Mouse (Mus musculus) midbrain, embryonic 13.5 days (tissue): ENCODE results near the gene Tpr. TPM values are rescaled to one million over a fixed set of nuclear protein-coding genes. Genes with fewer than 3 reads are reported as not detected.

Experiments used
- ATAC-seq: fragments of 200-750 bp; cut with Nextera tagmentation; 2 replicates; pipeline ENCODE4 v1.8.0; 2017; ENCODE audit warnings: mild to moderate bottlenecking, moderate TSS enrichment, moderate library complexity
- H3K27ac ChIP-seq: fragments of 300-500 bp; sonication (generic); 2 replicates; pipeline ENCODE4 v1.5.1; 2015; ENCODE audit warnings: inconsistent platforms, mild to moderate bottlenecking, moderate library complexity
- H3K27me3 ChIP-seq: fragments of 300-500 bp; sonication (generic); 2 replicates; pipeline ENCODE4 v1.6.1; 2015; ENCODE audit warnings: mild to moderate bottlenecking, inconsistent platforms
- H3K36me3 ChIP-seq: fragments of 300-500 bp; sonication (generic); 2 replicates; pipeline ENCODE4 v1.6.1; 2015; ENCODE audit warnings: mild to moderate bottlenecking, inconsistent platforms
- H3K4me1 ChIP-seq: fragments of 300-500 bp; sonication (generic); replicated peaks from 2 replicates; pipeline ENCODE4 v1.6.1; 2015; ENCODE audit warnings: inconsistent platforms
- H3K4me2 ChIP-seq: fragments of 300-500 bp; sonication (generic); replicated peaks from 2 replicates; pipeline ENCODE4 v1.6.1; 2015; ENCODE audit warnings: moderate library complexity, mild to moderate bottlenecking, inconsistent platforms
- H3K4me3 ChIP-seq: fragments of 300-500 bp; sonication (generic); replicated peaks from 2 replicates; pipeline ENCODE4 v1.5.1; 2015; ENCODE audit warnings: mild to moderate bottlenecking, inconsistent platforms
- H3K9ac ChIP-seq: fragments of 300-500 bp; sonication (generic); replicated peaks from 2 replicates; pipeline ENCODE4 v1.6.1; 2015; ENCODE audit warnings: mild to moderate bottlenecking, inconsistent platforms
- H3K9me3 ChIP-seq: fragments of 300-500 bp; sonication (generic); 2 replicates; pipeline ENCODE4 v1.6.1; 2016; ENCODE audit warnings: mild to moderate bottlenecking, inconsistent platforms
- WGBS: fragments of 180-500 bp; shearing (Covaris S2); methylation state at CpG from one replicate; pipeline ENCODE4 v1.1.7; 2015; 5-methylcytosine and 5-hydroxymethylcytosine counted together
- polyA plus RNA-seq: library from polyadenylated mRNA; unstranded; fragments of >200 nt; fragmentation: Nextera tagmentation; extraction: Ambion mirVana; gene quantifications from 2 replicates; pipeline ENCODE4 v1.2.1, GENCODE M21; 2015

Gene Tpr
- polyA plus RNA-seq = 153 and 154 TPM in 2 replicates

- Histone ChIP-seq H3K27ac (peak within 1 kb of the TSS; percentile 91), H3K4me2 (peak within 1 kb of the TSS; percentile 71), H3K9ac (peak within 1 kb of the TSS; percentile 76), H3K4me1 (peaks cover 15% of the 10 kb centered on the region), H3K9me3 (no peaks in the 10 kb centered on the region), H3K36me3 (peaks cover 35% of the 10 kb centered on the region), H3K4me3 (peak within 1 kb of the TSS; percentile 81), H3K27me3 (no peaks in the 10 kb centered on the region)
- under 1% methylated on average over 70 of the region's 76 CpGs for WGBS
- peak; percentile 99 for ATAC-seq
These were observed at the start of gene Tpr, which contains the start of gene Odr4 for GRCm38 (mm10) chr1:150392638-150393487. Tpr (plus strand) TSS chr1:150392838. Odr4 (minus strand) TSS chr1:150393080.

GRCm38 (mm10) chr1:150360864-150361263 lies 31.8 kb upstream of the Tpr start:
- no peak overlapping the region for H3K4me2 ChIP-seq
- no peak overlapping the region for H3K4me3 ChIP-seq
- H3K36me3 ChIP-seq = peaks cover 35% of the 10 kb centered on the region
- no peaks in the 10 kb centered on the region for H3K27me3 ChIP-seq
- H3K4me1 ChIP-seq = no peaks in the 10 kb centered on the region
- H3K9ac ChIP-seq = no peak overlapping the region
- no peak overlapping the region for H3K27ac ChIP-seq
- WGBS = 95% methylated on average over 1 of the region's 1 CpGs
- no peak for ATAC-seq
- no peaks in the 10 kb centered on the region for H3K9me3 ChIP-seq

DNA sequence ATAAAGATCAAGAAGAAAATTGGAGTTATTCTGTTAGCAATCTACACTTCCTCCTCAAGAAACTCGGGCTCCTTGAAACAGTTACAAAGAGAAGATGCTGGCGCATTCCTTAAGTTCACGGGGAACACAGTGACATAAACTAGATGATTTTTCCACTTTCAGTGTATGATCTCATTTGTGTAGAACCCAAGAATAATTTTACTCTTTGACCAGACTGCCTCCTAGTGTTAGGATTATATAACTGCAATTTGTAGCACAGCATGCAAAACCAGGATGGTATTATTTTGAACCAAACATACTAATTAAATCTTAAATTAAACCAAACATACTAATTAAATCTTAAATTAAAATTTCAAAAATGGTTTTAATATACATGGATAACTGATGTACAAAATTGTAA lies 19.7 kb upstream of the Tpr start:
- H3K27ac ChIP-seq = no peak overlapping the region
- ATAC-seq = no peak
- WGBS = 90% methylated on average over 3 of the region's 3 CpGs

DNA sequence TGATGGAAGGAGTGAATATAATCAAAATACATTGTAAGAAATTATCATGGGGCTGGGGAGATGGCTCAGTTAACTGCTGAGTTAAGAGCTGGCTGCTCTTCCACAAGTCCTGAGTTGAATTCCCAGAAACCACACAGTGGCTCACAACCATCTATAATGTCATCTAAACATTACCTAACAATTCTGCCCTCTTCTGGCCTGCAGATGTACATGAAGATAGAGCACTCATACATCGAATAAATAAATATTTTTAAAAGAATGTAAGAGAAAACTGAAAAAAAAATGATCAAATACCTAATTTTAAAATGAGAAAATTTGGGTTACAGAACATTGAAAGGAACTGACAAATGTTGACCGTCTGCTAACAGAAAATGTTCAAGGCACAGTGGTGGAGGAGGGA lies 18.4 kb upstream of the Tpr start:
- 92% methylated on average over 2 of the region's 2 CpGs for WGBS
- H3K4me3 ChIP-seq = no peak overlapping the region

More for the DNA sequence above, 19.7 kb upstream of the Tpr start:
- no peak overlapping the region for H3K4me3 ChIP-seq
- H3K4me2 ChIP-seq = no peak overlapping the region
- no peak overlapping the region for H3K9ac ChIP-seq
- no peaks in the 10 kb centered on the region for H3K4me1 ChIP-seq
- no peaks in the 10 kb centered on the region for H3K9me3 ChIP-seq
- H3K36me3 ChIP-seq = peaks cover 13% of the 10 kb centered on the region; the same call in 1 of the 2 replicates
- H3K27me3 ChIP-seq = no peaks in the 10 kb centered on the region

GRCm38 (mm10) chr1:150384138-150384537 lies 8.5 kb upstream of the Tpr start:
- peaks cover 39% of the 10 kb centered on the region for H3K36me3 ChIP-seq
- H3K4me1 ChIP-seq = no peaks in the 10 kb centered on the region
- H3K9me3 ChIP-seq = no peaks in the 10 kb centered on the region
- H3K27ac ChIP-seq = no peak overlapping the region
- H3K9ac ChIP-seq = no peak overlapping the region
- ATAC-seq = no peak
- 92% methylated on average over 4 of the region's 4 CpGs for WGBS
- no peak overlapping the region for H3K4me2 ChIP-seq
- no peaks in the 10 kb centered on the region for H3K27me3 ChIP-seq
- no peak overlapping the region for H3K4me3 ChIP-seq

More for the DNA sequence above, 18.4 kb upstream of the Tpr start:
- peaks cover 15% of the 10 kb centered on the region; the same call in 1 of the 2 replicates for H3K36me3 ChIP-seq
- no peaks in the 10 kb centered on the region for H3K27me3 ChIP-seq
- no peak overlapping the region for H3K9ac ChIP-seq
- no peak for ATAC-seq
- no peaks in the 10 kb centered on the region for H3K9me3 ChIP-seq
- no peak overlapping the region for H3K4me2 ChIP-seq
- no peaks in the 10 kb centered on the region for H3K4me1 ChIP-seq
- no peak overlapping the region for H3K27ac ChIP-seq

DNA sequence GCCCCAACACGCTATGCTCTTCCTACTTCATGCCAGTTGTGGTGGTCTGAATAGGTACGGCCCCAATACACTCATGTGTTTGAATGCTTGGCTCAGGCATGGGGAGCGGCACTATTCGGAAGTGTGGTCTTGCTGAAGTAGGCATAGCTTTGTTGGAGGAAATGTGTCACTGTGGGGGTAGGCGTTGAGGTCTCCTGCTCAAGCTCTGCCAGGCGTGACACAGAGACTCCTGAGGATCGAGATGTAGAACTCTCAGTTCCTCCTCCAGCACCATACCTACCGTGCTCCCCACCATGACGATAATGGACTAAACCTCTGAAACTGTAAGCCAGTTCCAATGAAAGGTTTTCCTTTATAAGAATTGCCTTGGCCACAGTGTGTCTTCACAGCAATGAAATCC lies 5.1 kb upstream of the Tpr start:
- Histone ChIP-seq H3K4me1 (peaks cover 5% of the 10 kb centered on the region), H3K9ac (no peak overlapping the region), H3K4me2 (no peak overlapping the region), H3K27me3 (no peaks in the 10 kb centered on the region), H3K36me3 (peaks cover 37% of the 10 kb centered on the region), H3K9me3 (no peaks in the 10 kb centered on the region), H3K27ac (no peak overlapping the region), H3K4me3 (no peak overlapping the region)
- no peak for ATAC-seq
- 95% methylated on average over 9 of the region's 9 CpGs for WGBS

DNA sequence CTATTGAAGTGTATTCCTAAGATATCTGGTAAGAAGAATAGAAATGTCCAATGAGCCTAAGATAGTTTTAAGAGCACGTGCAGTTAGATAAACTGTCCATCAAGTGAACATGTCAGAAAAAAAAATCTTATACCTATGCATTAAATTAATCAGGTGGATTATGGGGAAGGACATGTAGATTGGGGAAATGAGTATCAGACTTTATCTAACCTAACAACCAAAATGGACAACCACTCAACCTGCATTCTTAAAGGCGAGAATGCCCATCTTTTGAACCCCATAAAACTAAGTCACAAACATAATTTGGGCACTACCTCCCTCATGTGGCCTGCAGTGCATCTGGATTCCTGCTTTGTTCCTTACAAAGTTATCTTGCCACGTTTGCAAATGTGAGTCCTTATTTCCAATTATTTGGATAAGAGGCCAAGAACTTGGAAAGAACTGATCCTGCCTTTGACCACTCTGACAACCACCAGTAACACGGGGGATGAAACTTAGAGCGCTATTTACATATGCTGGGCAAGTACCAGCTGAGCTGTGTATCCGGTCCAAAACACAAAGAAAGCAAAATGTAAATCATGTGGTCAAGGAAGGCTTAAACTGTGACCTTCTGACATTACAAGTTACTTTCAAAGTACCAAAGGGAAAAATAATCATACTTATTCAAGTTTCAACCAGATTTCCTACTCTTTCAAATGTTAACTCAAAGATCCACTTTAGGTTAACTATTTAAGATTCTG lies 3.1 kb upstream of the Tpr start:
- peaks cover 11% of the 10 kb centered on the region for H3K4me1 ChIP-seq
- H3K9me3 ChIP-seq = no peaks in the 10 kb centered on the region
- H3K27ac ChIP-seq = no peak overlapping the region
- no peak overlapping the region for H3K4me2 ChIP-seq
- H3K9ac ChIP-seq = no peak overlapping the region
- H3K4me3 ChIP-seq = no peak overlapping the region
- ATAC-seq = no peak
- H3K36me3 ChIP-seq = peaks cover 25% of the 10 kb centered on the region
- 93% methylated on average over 6 of the region's 6 CpGs for WGBS
- H3K27me3 ChIP-seq = no peaks in the 10 kb centered on the region

DNA sequence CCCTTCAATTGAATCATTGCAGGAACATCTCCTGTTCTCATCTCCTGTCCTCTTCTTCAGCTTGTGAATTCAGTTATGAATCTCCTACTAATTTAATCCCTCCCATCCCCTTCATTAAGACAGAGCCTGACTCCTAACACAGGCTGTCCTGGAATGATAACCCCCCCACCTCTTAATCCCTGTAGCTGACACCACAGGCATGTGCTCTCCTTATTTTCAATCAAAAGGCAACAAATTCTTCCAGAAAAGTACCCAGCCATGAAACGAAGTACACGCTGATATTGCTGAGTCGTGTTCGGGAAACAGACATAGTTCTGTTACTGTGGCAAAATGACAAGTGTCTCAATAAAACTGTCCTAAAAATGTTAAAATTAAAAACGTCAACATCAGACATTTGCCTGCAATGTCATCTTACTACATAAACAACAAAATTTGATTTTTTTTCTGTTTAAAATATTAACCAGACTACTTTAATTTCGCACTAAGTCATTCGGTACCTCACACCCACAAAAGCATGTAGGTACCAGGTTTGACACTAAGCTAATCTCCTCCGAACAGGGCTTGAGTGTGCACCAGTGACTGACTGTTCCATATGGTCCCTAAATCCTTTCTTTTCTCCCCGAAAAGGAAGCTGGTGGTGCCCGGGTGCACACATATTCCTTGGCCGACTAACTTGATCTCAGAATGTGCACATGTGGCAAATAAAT lies 554 bp upstream of the Tpr start:
- Histone ChIP-seq H3K9ac (peak overlapping the region; percentile 69), H3K9me3 (no peaks in the 10 kb centered on the region), H3K4me1 (peaks cover 15% of the 10 kb centered on the region), H3K4me3 (peak overlapping the region; percentile 81), H3K27me3 (no peaks in the 10 kb centered on the region), H3K4me2 (peak overlapping the region; percentile 71), H3K36me3 (peaks cover 35% of the 10 kb centered on the region), H3K27ac (peak overlapping the region; percentile 91)
- ATAC-seq = peak; percentile 46
- 25% methylated on average over 11 of the region's 11 CpGs for WGBS

DNA sequence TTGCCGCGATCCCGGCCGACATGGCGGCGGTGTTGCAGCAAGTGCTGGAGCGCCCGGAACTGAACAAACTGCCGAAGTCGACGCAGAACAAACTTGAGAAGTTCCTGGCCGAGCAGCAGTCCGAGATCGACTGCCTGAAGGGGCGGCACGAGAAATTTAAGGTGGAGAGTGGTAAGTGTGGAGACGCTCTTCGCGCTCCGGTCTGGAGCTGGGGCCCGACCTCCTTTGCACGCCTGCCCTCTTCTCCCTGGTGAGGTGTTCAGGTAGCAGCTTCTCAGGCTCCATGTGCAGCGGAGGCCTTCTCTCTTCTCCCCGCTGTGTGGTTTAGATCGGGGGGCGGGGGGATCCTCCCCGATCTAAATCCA lies 832 bp downstream of the Tpr start:
- Histone ChIP-seq H3K27me3 (no peaks in the 10 kb centered on the region), H3K36me3 (peaks cover 33% of the 10 kb centered on the region), H3K4me3 (peak overlapping the region; percentile 81), H3K9me3 (no peaks in the 10 kb centered on the region), H3K27ac (peak overlapping the region; percentile 91), H3K9ac (peak overlapping the region; percentile 76), H3K4me1 (peaks cover 15% of the 10 kb centered on the region), H3K4me2 (peak overlapping the region; percentile 71)
- no peak for ATAC-seq
- 0% methylated on average over 27 of the region's 27 CpGs for WGBS

DNA sequence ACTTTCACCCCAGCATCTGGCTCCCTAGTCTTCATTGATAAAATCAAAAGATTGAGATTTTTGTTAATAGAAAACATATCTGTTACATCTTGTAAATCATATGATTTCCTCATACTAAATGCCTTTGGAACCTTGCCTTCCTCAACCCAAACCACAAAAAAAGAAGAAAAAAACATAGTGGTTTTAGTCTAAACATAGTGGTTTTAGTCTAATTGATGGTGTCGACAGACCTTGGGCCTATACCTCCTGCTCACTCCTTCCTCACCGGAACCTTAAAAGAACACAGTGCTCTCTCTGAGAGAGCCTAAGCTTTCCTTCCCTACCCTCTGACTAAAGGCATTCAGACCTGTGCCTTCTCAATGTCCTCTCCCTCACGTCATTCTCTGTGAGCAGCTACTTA lies 3.4 kb downstream of the Tpr start:
- Histone ChIP-seq H3K27ac (no peak overlapping the region), H3K36me3 (peaks cover 38% of the 10 kb centered on the region), H3K4me1 (peaks cover 15% of the 10 kb centered on the region), H3K27me3 (no peaks in the 10 kb centered on the region), H3K4me2 (no peak overlapping the region), H3K4me3 (no peak overlapping the region), H3K9ac (no peak overlapping the region), H3K9me3 (no peaks in the 10 kb centered on the region)
- ATAC-seq = no peak
- WGBS = 98% methylated on average over 3 of the region's 3 CpGs

GRCm38 (mm10) chr1:150403914-150404313 lies 11.3 kb downstream of the Tpr start:
- no peaks in the 10 kb centered on the region for H3K4me1 ChIP-seq
- no peak for ATAC-seq
- no peaks in the 10 kb centered on the region for H3K27me3 ChIP-seq
- no peak overlapping the region for H3K9ac ChIP-seq
- no peak overlapping the region for H3K27ac ChIP-seq
- no peak overlapping the region for H3K4me2 ChIP-seq
- no peaks in the 10 kb centered on the region for H3K9me3 ChIP-seq
- H3K4me3 ChIP-seq = no peak overlapping the region
- 92% methylated on average over 3 of the region's 3 CpGs for WGBS
- H3K36me3 ChIP-seq = peaks cover 56% of the 10 kb centered on the region

DNA sequence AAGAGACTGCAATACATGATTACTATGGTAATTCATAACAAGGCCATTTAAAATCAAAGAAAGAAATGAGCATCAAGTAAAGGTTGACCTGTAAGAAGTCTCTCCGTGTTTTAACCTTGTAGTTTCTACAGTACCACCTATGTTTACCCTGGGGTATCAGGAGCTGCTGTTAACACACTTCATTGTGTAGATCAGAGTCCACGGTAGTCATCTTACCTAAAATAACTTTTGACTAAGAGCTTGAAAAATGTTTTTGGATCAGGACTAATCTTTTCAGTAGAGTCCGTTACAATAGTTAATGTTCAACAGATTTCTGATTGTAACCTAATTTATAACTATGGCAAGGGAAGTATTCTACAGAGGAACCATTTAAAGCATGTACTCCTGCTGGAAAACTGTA lies 11.9 kb downstream of the Tpr start:
- no peaks in the 10 kb centered on the region for H3K4me1 ChIP-seq
- no peak for ATAC-seq
- peaks cover 57% of the 10 kb centered on the region for H3K36me3 ChIP-seq
- 97% methylated on average over 3 of the region's 3 CpGs for WGBS
- H3K27ac ChIP-seq = no peak overlapping the region
- no peak overlapping the region for H3K9ac ChIP-seq
- H3K4me3 ChIP-seq = no peak overlapping the region
- H3K4me2 ChIP-seq = no peak overlapping the region
- H3K27me3 ChIP-seq = no peaks in the 10 kb centered on the region
- H3K9me3 ChIP-seq = no peaks in the 10 kb centered on the region
